Mouse (Mus musculus): ENCODE data around the gene Tbcel.

DNA sequence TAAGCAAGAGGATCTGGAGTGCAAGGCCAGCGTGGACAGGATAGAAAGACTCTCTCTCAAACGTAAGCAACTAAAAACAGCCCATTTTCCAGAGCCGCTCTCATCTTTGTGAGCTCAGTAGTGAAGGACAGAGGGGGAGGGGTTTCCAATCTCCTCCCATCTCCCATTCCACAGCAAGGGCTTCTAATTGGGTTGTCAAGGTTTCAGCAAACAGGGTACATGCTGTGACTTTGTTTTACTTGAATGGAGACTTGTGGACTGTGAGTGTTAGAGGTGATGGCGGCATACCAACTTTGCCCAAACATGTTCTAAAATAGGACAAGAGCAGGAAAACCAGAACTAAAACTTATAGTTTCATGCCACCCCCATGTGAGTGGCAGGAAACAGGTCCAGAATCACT, 68.2 kb downstream of the Tbcel start:
- no peak for TF ChIP-seq GATA1 (IDR thresholded peaks at IDR 0.05; ENCODE audit: borderline replicate concordance, low read length)
- no peak for TF ChIP-seq FLI1 (IDR thresholded peaks at IDR 0.05; ENCODE audit: low read length)

Data from megakaryocyte, embryonic 14.5 days (primary cell).